Mouse (Mus musculus): ENCODE data around the gene Ddx1. TPM values are rescaled to one million over a fixed set of nuclear protein-coding genes. Genes with fewer than 3 reads are reported as not detected.
"Not testable (repeated sequence)": the region's sequence is repeated elsewhere in the genome, so short reads cannot be mapped to it uniquely, and the experiment has no call there.

The Ddx1 gene
- polyA plus RNA-seq, 1 experiment = 12.1 TPM

- Histone ChIP-seq H3K4me3 (ENCODE audit: insufficient read depth, low read depth, low read length) (no peak overlapping the region), H3K27ac (ENCODE audit: insufficient read depth, low read depth, low read length) (no peak overlapping the region), H3K4me1 (ENCODE audit: control insufficient read depth, insufficient read depth, low read length) (no peaks in the 10 kb centered on the region; the same call in 1 of the 2 replicates), H3K27me3 (replicated peaks; ENCODE audit: control insufficient read depth, insufficient read depth, low read length) (no peaks in the 10 kb centered on the region), H3K36me3 (ENCODE audit: control insufficient read depth, insufficient read depth, low read length) (no peaks in the 10 kb centered on the region)
- WGBS = 43% methylated on average over 11 of the region's 11 CpGs
- no peak for DNase-seq
- TF ChIP-seq POLR2A (IDR thresholded peaks at IDR 0.05; ENCODE audit: low read depth, low read length) = no peak
- no peak for TF ChIP-seq CTCF (conservative IDR thresholded peaks at IDR 0.05; ENCODE audit: insufficient read depth, insufficient read length, low read depth, low read length)
Measured at GRCm38 (mm10) chr12:13188059-13188700, 60.8 kb downstream of the Ddx1 start.

- Histone ChIP-seq H3K27ac (ENCODE audit: insufficient read depth, low read depth, low read length) (no peak overlapping the region), H3K27me3 (replicated peaks; ENCODE audit: control insufficient read depth, insufficient read depth, low read length) (no peaks in the 10 kb centered on the region), H3K36me3 (ENCODE audit: control insufficient read depth, insufficient read depth, low read length) (no peaks in the 10 kb centered on the region), H3K4me3 (ENCODE audit: insufficient read depth, low read depth, low read length) (no peak overlapping the region), H3K4me1 (ENCODE audit: control insufficient read depth, insufficient read depth, low read length) (no peaks in the 10 kb centered on the region; the same call in 1 of the 2 replicates)
- WGBS = 95% methylated on average over 4 of the region's 4 CpGs
- no peak for DNase-seq
- no peak for TF ChIP-seq POLR2A (IDR thresholded peaks at IDR 0.05; ENCODE audit: low read depth, low read length)
- no peak for TF ChIP-seq CTCF (conservative IDR thresholded peaks at IDR 0.05; ENCODE audit: insufficient read depth, insufficient read length, low read depth, low read length)
Measured at GRCm38 (mm10) chr12:13186209-13186608, 62.8 kb downstream of the Ddx1 start.

GRCm38 (mm10) chr12:13184873-13185361, 64.1 kb downstream of the Ddx1 start:
- H3K4me1 ChIP-seq (ENCODE audit: control insufficient read depth, insufficient read depth, low read length) = peaks cover 8% of the 10 kb centered on the region
- no peak overlapping the region for H3K27ac ChIP-seq (ENCODE audit: insufficient read depth, low read depth, low read length)
- H3K36me3 ChIP-seq (ENCODE audit: control insufficient read depth, insufficient read depth, low read length) = no peaks in the 10 kb centered on the region
- TF ChIP-seq POLR2A (IDR thresholded peaks at IDR 0.05; ENCODE audit: low read depth, low read length) = no peak
- TF ChIP-seq CTCF (conservative IDR thresholded peaks at IDR 0.05; ENCODE audit: insufficient read depth, insufficient read length, low read depth, low read length) = no peak
- H3K27me3 ChIP-seq (replicated peaks; ENCODE audit: control insufficient read depth, insufficient read depth, low read length) = no peaks in the 10 kb centered on the region
- WGBS = 61% methylated on average over 11 of the region's 11 CpGs
- DNase-seq = no peak
- no peak overlapping the region for H3K4me3 ChIP-seq (ENCODE audit: insufficient read depth, low read depth, low read length)

- not testable (repeated sequence) for DNase-seq; H3K4me1 ChIP-seq (ENCODE audit: control insufficient read depth, insufficient read depth, low read length); H3K36me3 ChIP-seq (ENCODE audit: control insufficient read depth, insufficient read depth, low read length); H3K27ac ChIP-seq (ENCODE audit: insufficient read depth, low read depth, low read length); H3K4me3 ChIP-seq (ENCODE audit: insufficient read depth, low read depth, low read length); H3K27me3 ChIP-seq (replicated peaks; ENCODE audit: control insufficient read depth, insufficient read depth, low read length)
- 88% methylated on average over 4 of the region's 4 CpGs for whole genome bisulfite sequencing
Measured at GRCm38 (mm10) chr12:13184136-13184535, 64.9 kb downstream of the Ddx1 start.

GRCm38 (mm10) chr12:13182220-13182619, 66.8 kb downstream of the Ddx1 start:
- peak; percentile 52 for DNase-seq
- Histone ChIP-seq H3K4me3 (ENCODE audit: insufficient read depth, low read depth, low read length) (no peak overlapping the region), H3K27me3 (replicated peaks; ENCODE audit: control insufficient read depth, insufficient read depth, low read length) (no peaks in the 10 kb centered on the region), H3K36me3 (ENCODE audit: control insufficient read depth, insufficient read depth, low read length) (no peaks in the 10 kb centered on the region), H3K4me1 (ENCODE audit: control insufficient read depth, insufficient read depth, low read length) (peaks cover 8% of the 10 kb centered on the region), H3K27ac (ENCODE audit: insufficient read depth, low read depth, low read length) (no peak overlapping the region)
- TF ChIP-seq CTCF (conservative IDR thresholded peaks at IDR 0.05; ENCODE audit: insufficient read depth, insufficient read length, low read depth, low read length) (no peak), POLR2A (IDR thresholded peaks at IDR 0.05; ENCODE audit: low read depth, low read length) (no peak)
- WGBS = 51% methylated on average over 8 of the region's 8 CpGs

GRCm38 (mm10) chr12:13181721-13182120, 67.3 kb downstream of the Ddx1 start:
- H3K4me3 ChIP-seq (ENCODE audit: insufficient read depth, low read depth, low read length) = no peak overlapping the region
- TF ChIP-seq CTCF (conservative IDR thresholded peaks at IDR 0.05; ENCODE audit: insufficient read depth, insufficient read length, low read depth, low read length) (no peak), POLR2A (IDR thresholded peaks at IDR 0.05; ENCODE audit: low read depth, low read length) (no peak)
- WGBS = 80% methylated on average over 6 of the region's 6 CpGs
- H3K27me3 ChIP-seq (replicated peaks; ENCODE audit: control insufficient read depth, insufficient read depth, low read length) = no peaks in the 10 kb centered on the region
- no peaks in the 10 kb centered on the region for H3K36me3 ChIP-seq (ENCODE audit: control insufficient read depth, insufficient read depth, low read length)
- H3K27ac ChIP-seq (ENCODE audit: insufficient read depth, low read depth, low read length) = no peak overlapping the region
- DNase-seq = no peak
- H3K4me1 ChIP-seq (ENCODE audit: control insufficient read depth, insufficient read depth, low read length) = peaks cover 8% of the 10 kb centered on the region

GRCm38 (mm10) chr12:13180715-13181335, 68.2 kb downstream of the Ddx1 start:
- peaks cover 8% of the 10 kb centered on the region for H3K4me1 ChIP-seq (ENCODE audit: control insufficient read depth, insufficient read depth, low read length)
- 46% methylated on average over 9 of the region's 9 CpGs for WGBS
- H3K27me3 ChIP-seq (replicated peaks; ENCODE audit: control insufficient read depth, insufficient read depth, low read length) = no peaks in the 10 kb centered on the region
- peak; percentile 76 for DNase-seq
- no peaks in the 10 kb centered on the region for H3K36me3 ChIP-seq (ENCODE audit: control insufficient read depth, insufficient read depth, low read length)
- TF ChIP-seq POLR2A (IDR thresholded peaks at IDR 0.05; ENCODE audit: low read depth, low read length) (no peak), CTCF (conservative IDR thresholded peaks at IDR 0.05; ENCODE audit: insufficient read depth, insufficient read length, low read depth, low read length) (no peak)
- no peak overlapping the region for H3K4me3 ChIP-seq (ENCODE audit: insufficient read depth, low read depth, low read length)
- H3K27ac ChIP-seq (ENCODE audit: insufficient read depth, low read depth, low read length) = peak overlapping the region; percentile 37
